Mouse (Mus musculus): ENCODE data around the gene Olfr1307. TPM values are rescaled to one million over a fixed set of nuclear protein-coding genes. Genes with fewer than 3 reads are reported as not detected.

Olfr1307 gene
- polyA plus RNA-seq (2014; fragmentation: Illumina TruSeq; extraction: RNeasy Lipid Tissue Mini Kit (QIAGEN cat#74804)) = not detected

GRCm38 (mm10) chr2:111949340-111949739 lies at the start of gene Olfr1307:
TSS of gene Olfr1307 (minus strand) at chr2:111949440.

GRCm38 (mm10) chr2:111990181-111990580 lies 40.9 kb upstream of the Olfr1307 start, which contains the start of gene Olfr1309:
TSS of gene Olfr1309 (minus strand) at chr2:111990281.

DNA sequence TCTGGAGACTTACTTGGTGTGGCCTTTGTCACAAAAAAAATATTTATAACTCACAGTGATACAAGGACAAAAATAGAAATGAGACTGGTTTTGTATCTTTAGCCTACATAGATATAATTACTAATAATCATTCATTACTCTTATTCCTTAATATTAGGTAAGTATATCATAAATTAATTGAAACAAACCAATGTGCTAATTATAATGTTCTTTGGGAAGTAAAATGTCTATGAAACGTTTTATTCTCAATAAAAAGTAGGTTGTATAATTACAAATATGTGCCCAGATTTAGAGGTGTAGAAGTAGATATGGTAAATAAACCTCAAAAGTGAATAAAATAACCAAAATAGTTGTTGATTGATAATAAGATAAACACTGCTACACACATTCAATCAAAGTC lies 15.6 kb upstream of the Olfr1307 start, which contains the start of gene Olfr1308:
Gene Olfr1308, minus strand, starts transcription at position 101 of the 400 bp plus-strand sequence.

GRCm38 (mm10) chr2:111916171-111916570 lies 33.1 kb downstream of the Olfr1307 start, which contains the start of gene Olfr1306:
TSS of gene Olfr1306 (minus strand) at chr2:111916271.

Other genes with a start within 250 kb of the Olfr1307 start
- gene Olfr1301, start 198.4 kb downstream of the Olfr1307 start, polyA plus RNA-seq (2014; fragmentation: Illumina TruSeq; extraction: RNeasy Lipid Tissue Mini Kit (QIAGEN cat#74804)) = not detected
- not detected for gene Olfr1302, start 172.0 kb downstream of the Olfr1307 start, polyA plus RNA-seq (2014; fragmentation: Illumina TruSeq; extraction: RNeasy Lipid Tissue Mini Kit (QIAGEN cat#74804))
- not detected for gene Olfr1303, start 129.1 kb downstream of the Olfr1307 start, polyA plus RNA-seq (2014; fragmentation: Illumina TruSeq; extraction: RNeasy Lipid Tissue Mini Kit (QIAGEN cat#74804))
- not detected for gene Olfr1305, start 72.3 kb downstream of the Olfr1307 start, polyA plus RNA-seq (2014; fragmentation: Illumina TruSeq; extraction: RNeasy Lipid Tissue Mini Kit (QIAGEN cat#74804))
- gene Olfr1306, start 33.2 kb downstream of the Olfr1307 start, polyA plus RNA-seq (2014; fragmentation: Illumina TruSeq; extraction: RNeasy Lipid Tissue Mini Kit (QIAGEN cat#74804)) = not detected
- gene Olfr1308, start 15.5 kb upstream of the Olfr1307 start, polyA plus RNA-seq (2014; fragmentation: Illumina TruSeq; extraction: RNeasy Lipid Tissue Mini Kit (QIAGEN cat#74804)) = not detected
- gene Olfr1309, start 40.8 kb upstream of the Olfr1307 start, polyA plus RNA-seq (2014; fragmentation: Illumina TruSeq; extraction: RNeasy Lipid Tissue Mini Kit (QIAGEN cat#74804)) = not detected
- not detected for gene Olfr1310, start 63.3 kb upstream of the Olfr1307 start, polyA plus RNA-seq (2014; fragmentation: Illumina TruSeq; extraction: RNeasy Lipid Tissue Mini Kit (QIAGEN cat#74804))
- not detected for gene Olfr1311, start 75.0 kb upstream of the Olfr1307 start, polyA plus RNA-seq (2014; fragmentation: Illumina TruSeq; extraction: RNeasy Lipid Tissue Mini Kit (QIAGEN cat#74804))
- gene Olfr1312, start 100.8 kb upstream of the Olfr1307 start, polyA plus RNA-seq (2014; fragmentation: Illumina TruSeq; extraction: RNeasy Lipid Tissue Mini Kit (QIAGEN cat#74804)) = not detected
- gene Olfr1313, start 128.4 kb upstream of the Olfr1307 start, polyA plus RNA-seq (2014; fragmentation: Illumina TruSeq; extraction: RNeasy Lipid Tissue Mini Kit (QIAGEN cat#74804)) = not detected
- gene Olfr1314, start 147.3 kb upstream of the Olfr1307 start, polyA plus RNA-seq (2014; fragmentation: Illumina TruSeq; extraction: RNeasy Lipid Tissue Mini Kit (QIAGEN cat#74804)) = not detected
- gene Olfr1315-ps1, start 166.0 kb upstream of the Olfr1307 start, polyA plus RNA-seq (2014; fragmentation: Illumina TruSeq; extraction: RNeasy Lipid Tissue Mini Kit (QIAGEN cat#74804)) = not detected
- gene Olfr1316, start 185.5 kb upstream of the Olfr1307 start, polyA plus RNA-seq (2014; fragmentation: Illumina TruSeq; extraction: RNeasy Lipid Tissue Mini Kit (QIAGEN cat#74804)) = not detected
- gene Olfr1317, start 190.9 kb upstream of the Olfr1307 start, polyA plus RNA-seq (2014; fragmentation: Illumina TruSeq; extraction: RNeasy Lipid Tissue Mini Kit (QIAGEN cat#74804)) = not detected
- not detected for gene Olfr1318, start 204.8 kb upstream of the Olfr1307 start, polyA plus RNA-seq (2014; fragmentation: Illumina TruSeq; extraction: RNeasy Lipid Tissue Mini Kit (QIAGEN cat#74804))

Measured in ovary, adult 10 weeks (tissue).